Mouse (Mus musculus): ENCODE results near the gene Ttc28. TPM values are rescaled to one million over a fixed set of nuclear protein-coding genes. Genes with fewer than 3 reads are reported as not detected.

Ttc28 gene
- polyA plus RNA-seq, 1 experiment from 2014 or later: 5.7 TPM

- no peak for ATAC-seq (replicated peaks; ENCODE audit: low FRiP score)
- no peak overlapping the region for H3K9ac ChIP-seq (ENCODE audit: low read depth, low read length)
- 68% methylated on average over 5 of the region's 5 CpGs for WGBS
- no peak overlapping the region for H3K27ac ChIP-seq (ENCODE audit: low read depth, low read length)
- H3K9me3 ChIP-seq (ENCODE audit: control insufficient read depth, low read length): no peaks in the 10 kb centered on the region
- H3K4me1 ChIP-seq (replicated peaks; ENCODE audit: control insufficient read depth, insufficient read depth, low read length): no peaks in the 10 kb centered on the region
- no peaks in the 10 kb centered on the region for H3K27me3 ChIP-seq (replicated peaks; ENCODE audit: control insufficient read depth, insufficient read depth, low read length)
- no peaks in the 10 kb centered on the region for H3K36me3 ChIP-seq (ENCODE audit: control insufficient read depth, insufficient read depth, low read length)
- DNase-seq (ENCODE audit: low spot score): no peak
- no peak overlapping the region for H3K4me2 ChIP-seq
- no peak overlapping the region for H3K4me3 ChIP-seq (ENCODE audit: low read depth, low read length)
These were observed 168.4 kb downstream of the Ttc28 start for GRCm38 (mm10) chr5:111048036-111048435.

GRCm38 (mm10) chr5:111049584-111049983 lies 170.0 kb downstream of the Ttc28 start:
- WGBS: 68% methylated on average over 4 of the region's 4 CpGs
- Histone ChIP-seq H3K9me3 (ENCODE audit: control insufficient read depth, low read length) (no peaks in the 10 kb centered on the region), H3K9ac (ENCODE audit: low read depth, low read length) (no peak overlapping the region), H3K4me1 (replicated peaks; ENCODE audit: control insufficient read depth, insufficient read depth, low read length) (no peaks in the 10 kb centered on the region), H3K27me3 (replicated peaks; ENCODE audit: control insufficient read depth, insufficient read depth, low read length) (no peaks in the 10 kb centered on the region), H3K4me3 (ENCODE audit: low read depth, low read length) (no peak overlapping the region), H3K27ac (ENCODE audit: low read depth, low read length) (no peak overlapping the region), H3K36me3 (ENCODE audit: control insufficient read depth, insufficient read depth, low read length) (no peaks in the 10 kb centered on the region), H3K4me2 (no peak overlapping the region)
- DNase-seq (ENCODE audit: low spot score) (no peak), ATAC-seq (replicated peaks; ENCODE audit: low FRiP score) (no peak)

- DNase-seq (ENCODE audit: low spot score) (no peak), ATAC-seq (replicated peaks; ENCODE audit: low FRiP score) (no peak)
- Histone ChIP-seq H3K27me3 (replicated peaks; ENCODE audit: control insufficient read depth, insufficient read depth, low read length) (no peaks in the 10 kb centered on the region), H3K4me3 (ENCODE audit: low read depth, low read length) (no peak overlapping the region), H3K9ac (ENCODE audit: low read depth, low read length) (no peak overlapping the region), H3K36me3 (ENCODE audit: control insufficient read depth, insufficient read depth, low read length) (no peaks in the 10 kb centered on the region), H3K4me2 (no peak overlapping the region), H3K9me3 (ENCODE audit: control insufficient read depth, low read length) (no peaks in the 10 kb centered on the region), H3K4me1 (replicated peaks; ENCODE audit: control insufficient read depth, insufficient read depth, low read length) (no peaks in the 10 kb centered on the region), H3K27ac (ENCODE audit: low read depth, low read length) (no peak overlapping the region)
- 79% methylated on average over 9 of the region's 9 CpGs for WGBS
These were observed 170.5 kb downstream of the Ttc28 start for GRCm38 (mm10) chr5:111050135-111050534.

- Histone ChIP-seq H3K4me3 (ENCODE audit: low read depth, low read length) (no peak overlapping the region), H3K4me1 (replicated peaks; ENCODE audit: control insufficient read depth, insufficient read depth, low read length) (no peaks in the 10 kb centered on the region), H3K9ac (ENCODE audit: low read depth, low read length) (no peak overlapping the region), H3K27ac (ENCODE audit: low read depth, low read length) (no peak overlapping the region), H3K27me3 (replicated peaks; ENCODE audit: control insufficient read depth, insufficient read depth, low read length) (no peaks in the 10 kb centered on the region), H3K9me3 (ENCODE audit: control insufficient read depth, low read length) (no peaks in the 10 kb centered on the region), H3K4me2 (no peak overlapping the region), H3K36me3 (ENCODE audit: control insufficient read depth, insufficient read depth, low read length) (no peaks in the 10 kb centered on the region)
- ATAC-seq (replicated peaks; ENCODE audit: low FRiP score) (no peak), DNase-seq (ENCODE audit: low spot score) (no peak)
- WGBS: 72% methylated on average over 9 of the region's 9 CpGs
These were observed 174.8 kb downstream of the Ttc28 start for GRCm38 (mm10) chr5:111054380-111054779.

GRCm38 (mm10) chr5:111054848-111055428 lies 175.3 kb downstream of the Ttc28 start:
- no peaks in the 10 kb centered on the region for H3K4me1 ChIP-seq (replicated peaks; ENCODE audit: control insufficient read depth, insufficient read depth, low read length)
- DNase-seq (ENCODE audit: low spot score): no peak
- WGBS: 69% methylated on average over 17 of the region's 17 CpGs
- H3K36me3 ChIP-seq (ENCODE audit: control insufficient read depth, insufficient read depth, low read length): no peaks in the 10 kb centered on the region
- no peaks in the 10 kb centered on the region for H3K27me3 ChIP-seq (replicated peaks; ENCODE audit: control insufficient read depth, insufficient read depth, low read length)
- no peak for ATAC-seq (replicated peaks; ENCODE audit: low FRiP score)
- no peak overlapping the region for H3K9ac ChIP-seq (ENCODE audit: low read depth, low read length)
- no peaks in the 10 kb centered on the region for H3K9me3 ChIP-seq (ENCODE audit: control insufficient read depth, low read length)
- H3K4me2 ChIP-seq: no peak overlapping the region
- no peak overlapping the region for H3K27ac ChIP-seq (ENCODE audit: low read depth, low read length)
- H3K4me3 ChIP-seq (ENCODE audit: low read depth, low read length): no peak overlapping the region

- H3K27ac ChIP-seq (ENCODE audit: low read depth, low read length): no peak overlapping the region
- WGBS: 64% methylated on average over 8 of the region's 8 CpGs
- H3K9me3 ChIP-seq (ENCODE audit: control insufficient read depth, low read length): no peaks in the 10 kb centered on the region
- H3K9ac ChIP-seq (ENCODE audit: low read depth, low read length): no peak overlapping the region
- no peaks in the 10 kb centered on the region for H3K4me1 ChIP-seq (replicated peaks; ENCODE audit: control insufficient read depth, insufficient read depth, low read length)
- H3K4me2 ChIP-seq: no peak overlapping the region
- no peak overlapping the region for H3K4me3 ChIP-seq (ENCODE audit: low read depth, low read length)
- no peaks in the 10 kb centered on the region for H3K36me3 ChIP-seq (ENCODE audit: control insufficient read depth, insufficient read depth, low read length)
- ATAC-seq (replicated peaks; ENCODE audit: low FRiP score): no peak
- DNase-seq (ENCODE audit: low spot score): no peak
- no peaks in the 10 kb centered on the region for H3K27me3 ChIP-seq (replicated peaks; ENCODE audit: control insufficient read depth, insufficient read depth, low read length)
These were observed 175.9 kb downstream of the Ttc28 start for GRCm38 (mm10) chr5:111055507-111055906.

GRCm38 (mm10) chr5:111057084-111057483 lies 177.5 kb downstream of the Ttc28 start:
- Histone ChIP-seq H3K4me1 (replicated peaks; ENCODE audit: control insufficient read depth, insufficient read depth, low read length) (no peaks in the 10 kb centered on the region), H3K36me3 (ENCODE audit: control insufficient read depth, insufficient read depth, low read length) (no peaks in the 10 kb centered on the region), H3K27me3 (replicated peaks; ENCODE audit: control insufficient read depth, insufficient read depth, low read length) (no peaks in the 10 kb centered on the region), H3K9ac (ENCODE audit: low read depth, low read length) (no peak overlapping the region), H3K27ac (ENCODE audit: low read depth, low read length) (no peak overlapping the region), H3K4me2 (no peak overlapping the region), H3K4me3 (ENCODE audit: low read depth, low read length) (no peak overlapping the region), H3K9me3 (ENCODE audit: control insufficient read depth, low read length) (no peaks in the 10 kb centered on the region)
- ATAC-seq (replicated peaks; ENCODE audit: low FRiP score) (no peak), DNase-seq (ENCODE audit: low spot score) (no peak)
- 68% methylated on average over 7 of the region's 7 CpGs for WGBS

- H3K4me1 ChIP-seq (replicated peaks; ENCODE audit: control insufficient read depth, insufficient read depth, low read length): no peaks in the 10 kb centered on the region
- H3K27me3 ChIP-seq (replicated peaks; ENCODE audit: control insufficient read depth, insufficient read depth, low read length): no peaks in the 10 kb centered on the region
- 64% methylated on average over 22 of the region's 22 CpGs for WGBS
These were observed 179.0 kb downstream of the Ttc28 start for GRCm38 (mm10) chr5:111058401-111059139.

More at GRCm38 (mm10) chr5:111058401-111059139, 179.0 kb downstream of the Ttc28 start:
- H3K36me3 ChIP-seq (ENCODE audit: control insufficient read depth, insufficient read depth, low read length): no peaks in the 10 kb centered on the region
- H3K4me3 ChIP-seq (ENCODE audit: low read depth, low read length): no peak overlapping the region
- DNase-seq (ENCODE audit: low spot score): no peak
- no peak overlapping the region for H3K27ac ChIP-seq (ENCODE audit: low read depth, low read length)
- ATAC-seq (replicated peaks; ENCODE audit: low FRiP score): no peak
- no peak overlapping the region for H3K4me2 ChIP-seq
- H3K9me3 ChIP-seq (ENCODE audit: control insufficient read depth, low read length): no peaks in the 10 kb centered on the region
- H3K9ac ChIP-seq (ENCODE audit: low read depth, low read length): no peak overlapping the region

Measured in liver, embryonic 11.5 days (tissue).